Comparison of ENCODE assay signal across 17 mouse cellular contexts in genomic region chr19:56430369-56430768, GRCm38 (mm10). TPM values are rescaled to one million over a fixed set of nuclear protein-coding genes. Genes with fewer than 3 reads are reported as not detected.
A peak's percentile ranks its signal among the peaks of the same experiment; 100 is the strongest.
DNase-seq lines count a peak whose midpoint lies in the region; ATAC-seq and TF ChIP-seq lines count a peak whose summit lies in the region.
"Had no signal": no experiment of that assay in that cellular context is flagged by ENCODE, and none has a peak within 500 bp of the region (broad histone marks: within the 10 kb centered on the region; RNA-seq: fewer than 3 reads in every experiment).

No protein-coding gene starts in this region.

- ATAC-seq in intestine, postnatal 0 days: no peak
- ATAC-seq in intestine, embryonic 16.5 days: no peak
- no peak for ATAC-seq in midbrain, embryonic 14.5 days (ENCODE audit: low FRiP score, low TSS enrichment)
- ATAC-seq in midbrain, embryonic 13.5 days: no peak
- ATAC-seq in stomach, postnatal 0 days (ENCODE audit: low FRiP score, low TSS enrichment): no peak
- ATAC-seq in neural tube, embryonic 15.5 days (ENCODE audit: low FRiP score): no peak

- H3K4me3 ChIP-seq in intestine, postnatal 0 days (ENCODE audit: low read depth, low read length): no peak overlapping the region
- H3K4me3 ChIP-seq in intestine, embryonic 16.5 days (ENCODE audit: low read length): no peak overlapping the region
- no peak overlapping the region for H3K4me3 ChIP-seq in midbrain, embryonic 14.5 days (replicated peaks; ENCODE audit: low read depth, low read length)
- no peak overlapping the region for H3K4me3 ChIP-seq in midbrain, embryonic 13.5 days (replicated peaks)
- H3K4me3 ChIP-seq in stomach, postnatal 0 days (ENCODE audit: low read depth, low read length): no peak overlapping the region
- no peak overlapping the region for H3K4me3 ChIP-seq in neural tube, embryonic 15.5 days (replicated peaks)
- H3K4me3 ChIP-seq: erythroblast, embryonic 14.5 days; hindbrain, embryonic 10.5 days; megakaryocyte, embryonic 14.5 days had no signal

- WGBS in intestine, postnatal 0 days: 74% methylated on average over 8 of the region's 8 CpGs
- WGBS in intestine, embryonic 16.5 days: 63% methylated on average over 8 of the region's 8 CpGs
- WGBS in midbrain, embryonic 14.5 days: 82% methylated on average over 8 of the region's 8 CpGs
- 77% methylated on average over 8 of the region's 8 CpGs for WGBS in midbrain, embryonic 13.5 days
- 62% methylated on average over 8 of the region's 8 CpGs for WGBS in stomach, postnatal 0 days
- WGBS in neural tube, embryonic 15.5 days: 72% methylated on average over 8 of the region's 8 CpGs

- 0 out of 2 replicates have a peak, but pooled peaks cover 2% of the 10 kb centered on the region for H3K4me1 ChIP-seq in intestine, postnatal 0 days (replicated peaks; ENCODE audit: control insufficient read depth, insufficient read depth, low read length)
- peaks cover 7% of the 10 kb centered on the region; the same call in 1 of the 2 replicates for H3K4me1 ChIP-seq in intestine, embryonic 16.5 days (ENCODE audit: control insufficient read depth, insufficient read depth, low read length)
- 0 out of 2 replicates have a peak, but pooled peaks cover 5% of the 10 kb centered on the region for H3K4me1 ChIP-seq in midbrain, embryonic 14.5 days (ENCODE audit: control insufficient read depth, insufficient read depth, low read length)
- H3K4me1 ChIP-seq in midbrain, embryonic 13.5 days (replicated peaks): peaks cover 7% of the 10 kb centered on the region
- no peaks in the 10 kb centered on the region for H3K4me1 ChIP-seq in stomach, postnatal 0 days (replicated peaks; ENCODE audit: control insufficient read depth, insufficient read depth)
- peaks cover 7% of the 10 kb centered on the region for H3K4me1 ChIP-seq in neural tube, embryonic 15.5 days

- H3K4me2 ChIP-seq in intestine, postnatal 0 days (replicated peaks; ENCODE audit: low read depth): no peak overlapping the region
- no peak overlapping the region for H3K4me2 ChIP-seq in intestine, embryonic 16.5 days (ENCODE audit: low read depth, low read length)
- H3K4me2 ChIP-seq in midbrain, embryonic 14.5 days (ENCODE audit: low read length): no peak overlapping the region
- no peak overlapping the region for H3K4me2 ChIP-seq in midbrain, embryonic 13.5 days (replicated peaks)
- no peak overlapping the region for H3K4me2 ChIP-seq in stomach, postnatal 0 days (replicated peaks; ENCODE audit: low read depth)
- no peak overlapping the region for H3K4me2 ChIP-seq in neural tube, embryonic 15.5 days

- H3K27ac ChIP-seq in intestine, postnatal 0 days (ENCODE audit: low read depth, low read length): no peak overlapping the region
- H3K27ac ChIP-seq in intestine, embryonic 16.5 days (ENCODE audit: low read length): no peak overlapping the region
- H3K27ac ChIP-seq in midbrain, embryonic 14.5 days (replicated peaks; ENCODE audit: low read depth, low read length): no peak overlapping the region
- H3K27ac ChIP-seq in midbrain, embryonic 13.5 days: no peak overlapping the region
- no peak overlapping the region for H3K27ac ChIP-seq in stomach, postnatal 0 days (replicated peaks)
- no peak overlapping the region for H3K27ac ChIP-seq in neural tube, embryonic 15.5 days (replicated peaks)
- H3K27ac ChIP-seq: hindbrain, embryonic 10.5 days had no signal

- no peak for TF ChIP-seq EP300 in stomach, postnatal 0 days (optimal IDR thresholded peaks at IDR 0.05)

- no peaks in the 10 kb centered on the region for H3K9me3 ChIP-seq in intestine, postnatal 0 days (ENCODE audit: control insufficient read depth)
- no peaks in the 10 kb centered on the region for H3K9me3 ChIP-seq in intestine, embryonic 16.5 days (ENCODE audit: control insufficient read depth, low read length)
- H3K9me3 ChIP-seq in midbrain, embryonic 14.5 days (ENCODE audit: control insufficient read depth, low read length): no peaks in the 10 kb centered on the region
- H3K9me3 ChIP-seq in midbrain, embryonic 13.5 days: no peaks in the 10 kb centered on the region
- no peaks in the 10 kb centered on the region for H3K9me3 ChIP-seq in stomach, postnatal 0 days (ENCODE audit: control insufficient read depth, low read length)
- no peaks in the 10 kb centered on the region for H3K9me3 ChIP-seq in neural tube, embryonic 15.5 days (replicated peaks)
- H3K9me3 ChIP-seq: hindbrain, embryonic 10.5 days; megakaryocyte, embryonic 14.5 days had no signal

- H3K27me3 ChIP-seq in intestine, postnatal 0 days (replicated peaks; ENCODE audit: control insufficient read depth, insufficient read depth, low read length): no peaks in the 10 kb centered on the region
- no peaks in the 10 kb centered on the region for H3K27me3 ChIP-seq in intestine, embryonic 16.5 days (replicated peaks; ENCODE audit: control insufficient read depth, insufficient read depth, low read length)
- no peaks in the 10 kb centered on the region for H3K27me3 ChIP-seq in midbrain, embryonic 14.5 days (ENCODE audit: control insufficient read depth, insufficient read depth, low read length)
- no peaks in the 10 kb centered on the region for H3K27me3 ChIP-seq in midbrain, embryonic 13.5 days
- H3K27me3 ChIP-seq in stomach, postnatal 0 days (ENCODE audit: control insufficient read depth, insufficient read depth, low read length): no peaks in the 10 kb centered on the region
- no peaks in the 10 kb centered on the region for H3K27me3 ChIP-seq in neural tube, embryonic 15.5 days (replicated peaks)
- H3K27me3 ChIP-seq: megakaryocyte, embryonic 14.5 days had no signal

- H3K36me3 ChIP-seq in intestine, postnatal 0 days (ENCODE audit: control insufficient read depth, insufficient read depth): peaks cover 37% of the 10 kb centered on the region
- H3K36me3 ChIP-seq in intestine, embryonic 16.5 days (ENCODE audit: control insufficient read depth, insufficient read depth, low read length): peaks cover 9% of the 10 kb centered on the region; the same call in 1 of the 2 replicates
- H3K36me3 ChIP-seq in midbrain, embryonic 14.5 days (ENCODE audit: control insufficient read depth, insufficient read depth, low read length): no peaks in the 10 kb centered on the region
- no peaks in the 10 kb centered on the region for H3K36me3 ChIP-seq in midbrain, embryonic 13.5 days
- peaks cover 6% of the 10 kb centered on the region for H3K36me3 ChIP-seq in stomach, postnatal 0 days (ENCODE audit: control insufficient read depth, insufficient read depth, low read length)
- no peaks in the 10 kb centered on the region; the same call in 1 of the 2 replicates for H3K36me3 ChIP-seq in neural tube, embryonic 15.5 days

- H3K9ac ChIP-seq in intestine, postnatal 0 days (ENCODE audit: low read depth, low read length): no peak overlapping the region
- H3K9ac ChIP-seq in intestine, embryonic 16.5 days (ENCODE audit: low read depth, low read length): no peak overlapping the region
- H3K9ac ChIP-seq in midbrain, embryonic 14.5 days (replicated peaks; ENCODE audit: low read length): no peak overlapping the region
- H3K9ac ChIP-seq in midbrain, embryonic 13.5 days (replicated peaks): no peak overlapping the region
- H3K9ac ChIP-seq in stomach, postnatal 0 days (ENCODE audit: low read length): no peak overlapping the region
- no peak overlapping the region for H3K9ac ChIP-seq in neural tube, embryonic 15.5 days (replicated peaks)

- peak; percentile 35 for DNase-seq in midbrain, embryonic 14.5 days
- peak; percentile 42 for DNase-seq in embryo, embryonic 11 days
- DNase-seq in stomach, postnatal 0 days (ENCODE audit: low spot score): no peak
- no peak for DNase-seq in B cell, adult 2 months
- DNase-seq: adrenal gland, adult 2 months; cerebellum, postnatal 25 days; kidney, adult 11 months; right cerebral cortex, postnatal 4 days had no signal

- TF ChIP-seq CTCF in intestine, postnatal 0 days (IDR thresholded peaks at IDR 0.05; ENCODE audit: low read depth): peak; percentile 51
- TF ChIP-seq CTCF in stomach, postnatal 0 days (IDR thresholded peaks at IDR 0.05; ENCODE audit: low read depth): peak; percentile 57

RNA-seq across cellular contexts. Expression of gene Plekhs1, which starts 31.1 kb away (rescaled TPM):
- polyA plus RNA-seq in intestine, postnatal 0 days (2015; fragmentation: Nextera tagmentation; extraction: Ambion mirVana): 0.99 and 1.1 TPM in 2 replicates
- 0.61 and 0.65 TPM in 2 replicates for polyA plus RNA-seq in intestine, embryonic 16.5 days (2015; fragmentation: Nextera tagmentation; extraction: Ambion mirVana)
- 0.18 and 0.27 TPM in 2 replicates for polyA plus RNA-seq in midbrain, embryonic 14.5 days (2014; fragmentation: Nextera tagmentation; extraction: Ambion mirVana)
- 0.07 and 0.13 TPM in 2 replicates for polyA plus RNA-seq in midbrain, embryonic 13.5 days (2015; fragmentation: Nextera tagmentation; extraction: Ambion mirVana)
- 3.4 and 4.7 TPM in 2 replicates for polyA plus RNA-seq in stomach, postnatal 0 days (2015; fragmentation: Nextera tagmentation; extraction: Ambion mirVana)
- 0.19 and 0.27 TPM in 2 replicates for polyA plus RNA-seq in neural tube, embryonic 15.5 days (2015; fragmentation: Nextera tagmentation; extraction: Ambion mirVana)
- polyA plus RNA-seq: erythroblast, embryonic 14.5 days; heart, embryonic 14.5 days; liver, embryonic 16.5 days had no signal

RNA-seq across cellular contexts. Expression of gene Casp7, which starts 33.4 kb away (rescaled TPM):
- 51.6 and 55.6 TPM in 2 replicates for polyA plus RNA-seq in intestine, postnatal 0 days (2015; fragmentation: Nextera tagmentation; extraction: Ambion mirVana)
- polyA plus RNA-seq in intestine, embryonic 16.5 days (2015; fragmentation: Nextera tagmentation; extraction: Ambion mirVana): 41.0 and 41.7 TPM in 2 replicates
- polyA plus RNA-seq in midbrain, embryonic 14.5 days (2014; fragmentation: Nextera tagmentation; extraction: Ambion mirVana): 17.2 and 19.3 TPM in 2 replicates
- 13.0 and 14.8 TPM in 2 replicates for polyA plus RNA-seq in midbrain, embryonic 13.5 days (2015; fragmentation: Nextera tagmentation; extraction: Ambion mirVana)
- polyA plus RNA-seq in stomach, postnatal 0 days (2015; fragmentation: Nextera tagmentation; extraction: Ambion mirVana): 17.9 and 20.8 TPM in 2 replicates
- 20.8 and 25.5 TPM in 2 replicates for polyA plus RNA-seq in neural tube, embryonic 15.5 days (2015; fragmentation: Nextera tagmentation; extraction: Ambion mirVana)

RNA-seq across cellular contexts. Expression of gene Nrap, which starts 40.5 kb away (rescaled TPM):
- polyA plus RNA-seq in intestine, postnatal 0 days (2015; fragmentation: Nextera tagmentation; extraction: Ambion mirVana): 0.22 TPM in 2 replicates
- 0.33 and 0.40 TPM in 2 replicates for polyA plus RNA-seq in intestine, embryonic 16.5 days (2015; fragmentation: Nextera tagmentation; extraction: Ambion mirVana)
- 0.23 and 0.37 TPM in 2 replicates for polyA plus RNA-seq in midbrain, embryonic 14.5 days (2014; fragmentation: Nextera tagmentation; extraction: Ambion mirVana)
- 0.24 and 0.50 TPM in 2 replicates for polyA plus RNA-seq in midbrain, embryonic 13.5 days (2015; fragmentation: Nextera tagmentation; extraction: Ambion mirVana)
- 0.33 and 0.41 TPM in 2 replicates for polyA plus RNA-seq in stomach, postnatal 0 days (2015; fragmentation: Nextera tagmentation; extraction: Ambion mirVana)
- polyA plus RNA-seq in neural tube, embryonic 15.5 days (2015; fragmentation: Nextera tagmentation; extraction: Ambion mirVana): 0.63 and 0.65 TPM in 2 replicates
- polyA plus RNA-seq: adrenal gland, adult 2 months had no signal

Comparison
In these comparisons a context has a peak if more than half of its experiments do, and no peak if none do; other contexts are left out.
1. DNase-seq: peak in midbrain, embryonic 14.5 days (single experiment) and embryo, embryonic 11 days (single experiment); none in stomach, postnatal 0 days (single experiment) and B cell, adult 2 months (0 of 2).